Comparison of ENCODE assay signal across 8 mouse cellular contexts in genomic region chr2:130642684-130643369, GRCm38 (mm10). TPM values are rescaled to one million over a fixed set of nuclear protein-coding genes. Genes with fewer than 3 reads are reported as not detected.
DNase-seq lines count a peak whose midpoint lies in the region; ATAC-seq and TF ChIP-seq lines count a peak whose summit lies in the region.

Gene Lzts3 (minus strand): TSS chr2:130642803.

- H3K9ac ChIP-seq in heart, embryonic 11.5 days (ENCODE audit: low read depth, low read length) = peak within 1 kb of the TSS; percentile 70
- peak within 1 kb of the TSS; percentile 72 for H3K9ac ChIP-seq in kidney, embryonic 16.5 days (replicated peaks; ENCODE audit: low read length)

- no peaks in the 10 kb centered on the region for H3K79me3 ChIP-seq in C2C12 (ENCODE audit: low read depth)

- 5% methylated on average over 23 of the region's 40 CpGs for WGBS in heart, embryonic 11.5 days (ENCODE audit: insufficient replicate concordance)
- WGBS in kidney, embryonic 16.5 days = 3% methylated on average over 40 of the region's 40 CpGs

- H3K4me1 ChIP-seq in erythroblast, embryonic 14.5 days (ENCODE audit: control insufficient read depth) = peaks cover 17% of the 10 kb centered on the region
- no peaks in the 10 kb centered on the region; the same call in 1 of the 2 replicates for H3K4me1 ChIP-seq in heart, embryonic 11.5 days (ENCODE audit: control insufficient read depth, insufficient read depth, low read length)
- H3K4me1 ChIP-seq in kidney, embryonic 16.5 days (ENCODE audit: insufficient read depth, low read length) = peaks cover 20% of the 10 kb centered on the region

- H3K27ac ChIP-seq in heart, embryonic 11.5 days (ENCODE audit: low read depth, low read length) = no peak within 1 kb of the TSS
- H3K27ac ChIP-seq in kidney, embryonic 16.5 days (ENCODE audit: low read length) = 0 out of 2 replicates have a peak within 1 kb of the TSS, but pooled peaks have one; percentile 27

- H3ac ChIP-seq in C2C12 (ENCODE audit: control insufficient read depth, insufficient read length, low read depth) = peak within 1 kb of the TSS; percentile 68

- no peaks in the 10 kb centered on the region for H3K27me3 ChIP-seq in C2C12 (ENCODE audit: control insufficient read depth, insufficient read depth, insufficient read length)
- H3K27me3 ChIP-seq in erythroblast, embryonic 14.5 days (ENCODE audit: control insufficient read depth) = peaks cover 43% of the 10 kb centered on the region
- peaks cover 24% of the 10 kb centered on the region for H3K27me3 ChIP-seq in heart, embryonic 11.5 days (ENCODE audit: control insufficient read depth, insufficient read depth, low read length)
- no peaks in the 10 kb centered on the region for H3K27me3 ChIP-seq in kidney, embryonic 16.5 days (ENCODE audit: insufficient read depth, low read length)

- peak within 1 kb of the TSS; percentile 43 for H3K4me3 ChIP-seq in C2C12 (ENCODE audit: insufficient read depth, poor library complexity, severe bottlenecking)
- peak within 1 kb of the TSS; percentile 73 for H3K4me3 ChIP-seq in erythroblast, embryonic 14.5 days (replicated peaks)
- H3K4me3 ChIP-seq in heart, embryonic 11.5 days (ENCODE audit: low read depth, low read length) = peak within 1 kb of the TSS; percentile 49
- peak within 1 kb of the TSS; percentile 69 for H3K4me3 ChIP-seq in kidney, embryonic 16.5 days (ENCODE audit: low read length)

- no peaks in the 10 kb centered on the region for H3K9me3 ChIP-seq in erythroblast, embryonic 14.5 days (ENCODE audit: control insufficient read depth, low read length)
- H3K9me3 ChIP-seq in heart, embryonic 11.5 days (replicated peaks; ENCODE audit: control insufficient read depth, low read length) = no peaks in the 10 kb centered on the region
- H3K9me3 ChIP-seq in kidney, embryonic 16.5 days (ENCODE audit: low read length) = no peaks in the 10 kb centered on the region

- H3K36me3 ChIP-seq in C2C12 (ENCODE audit: control insufficient read depth, insufficient read depth) = no peaks in the 10 kb centered on the region
- peaks cover 5% of the 10 kb centered on the region for H3K36me3 ChIP-seq in erythroblast, embryonic 14.5 days (ENCODE audit: control insufficient read depth)
- no peaks in the 10 kb centered on the region for H3K36me3 ChIP-seq in heart, embryonic 11.5 days (ENCODE audit: control insufficient read depth, insufficient read depth, low read length)
- H3K36me3 ChIP-seq in kidney, embryonic 16.5 days (ENCODE audit: insufficient read depth, low read length) = no peaks in the 10 kb centered on the region

- peak; percentile 97 for ATAC-seq in heart, embryonic 11.5 days (replicated peaks; ENCODE audit: insufficient number of reproducible peaks, low FRiP score, low TSS enrichment)
- ATAC-seq in kidney, embryonic 16.5 days (ENCODE audit: low FRiP score, low TSS enrichment) = peak; percentile 92

- peak within 1 kb of the TSS; percentile 95 for H3K4me2 ChIP-seq in heart, embryonic 11.5 days
- H3K4me2 ChIP-seq in kidney, embryonic 16.5 days (replicated peaks; ENCODE audit: low read depth, low read length) = peak within 1 kb of the TSS; percentile 96

- peak; percentile 74 for DNase-seq in brain, embryonic 18.5 days (ENCODE audit: low read depth, low spot score)
- peak; percentile 97 for DNase-seq in liver
- DNase-seq in monocyte, adult 2 months (ENCODE audit: low read depth in 1 of 2, low spot score in 2 of 2) = peak; percentile 59 to 72
- DNase-seq in spleen, postnatal 36 days (ENCODE audit: low spot score in 2 of 2) = peak; percentile 92

- no peak for TF ChIP-seq CTCF in C2C12 (IDR thresholded peaks at IDR 0.05; ENCODE audit: control insufficient read depth, insufficient read depth, insufficient read length)

- no peaks in the 10 kb centered on the region for H3K79me2 ChIP-seq in C2C12 (ENCODE audit: control insufficient read depth, insufficient read depth)

TF ChIP-seq in C2C12, 6 proteins besides CTCF, POLR2A, EP300 and RAD21:
- TF ChIP-seq USF1 (IDR thresholded peaks at IDR 0.05; ENCODE audit: low read depth) (no peak), MYOD1 (IDR thresholded peaks at IDR 0.05; ENCODE audit: control insufficient read depth, insufficient read length, low read depth) (no peak), MAX (IDR thresholded peaks at IDR 0.05) (no peak), CEBPB (IDR thresholded peaks at IDR 0.05; ENCODE audit: low read depth) (no peak), FOSL1 (IDR thresholded peaks at IDR 0.05; ENCODE audit: insufficient read depth, low read length, poor library complexity, severe bottlenecking) (no peak), MYOG (IDR thresholded peaks at IDR 0.05; ENCODE audit: control insufficient read depth, extremely low read depth, insufficient read length) (no peak)

RNA-seq across cellular contexts. Expression of gene Lzts3, which starts in this region (rescaled TPM):
- polyA plus RNA-seq in C2C12 (2012; fragmentation: generic; extraction: Trizol) = 4.7 TPM
- 0.34 and 0.38 TPM in 2 replicates for polyA plus RNA-seq in erythroblast, embryonic 14.5 days (2012)
- polyA plus RNA-seq in heart, embryonic 11.5 days (2014; fragmentation: Nextera tagmentation; extraction: Ambion mirVana) = 0.66 and 0.69 TPM in 2 replicates
- polyA plus RNA-seq in kidney, embryonic 16.5 days (2015; fragmentation: Nextera tagmentation; extraction: Ambion mirVana) = 15.7 and 17.7 TPM in 2 replicates

Comparison
In these comparisons a context has a peak if more than half of its experiments do, and no peak if none do; other contexts are left out.
1. Peak in ATAC-seq, H3K4me3 ChIP-seq, H3K9ac ChIP-seq and H3K4me2 ChIP-seq in heart, embryonic 11.5 days; RNA of the gene not detected or under 1 TPM.